Mouse (Mus musculus) embryonic facial prominence, embryonic 11.5 days (tissue): ENCODE results near the gene Armc12. TPM values are rescaled to one million over a fixed set of nuclear protein-coding genes. Genes with fewer than 3 reads are reported as not detected.

Source experiments
- ATAC-seq: fragments of 200-750 bp; cut with Nextera tagmentation; replicated peaks from 2 replicates; pipeline ENCODE4 v1.8.0; 2017; ENCODE audit warnings: low read depth; ENCODE audit not compliant: insufficient number of reproducible peaks, low FRiP score, low TSS enrichment
- DNase-seq: peaks from one replicate; pipeline ENCODE4 v3.0.0-alpha.2; 2015; ENCODE audit warnings: low spot score
- H3K27ac ChIP-seq: fragments of 300-500 bp; sonication (generic); replicated peaks from 2 replicates; pipeline ENCODE4 v1.5.1; 2014; ENCODE audit warnings: mild to moderate bottlenecking, low read depth, low read length, control low read depth
- H3K27me3 ChIP-seq: fragments of 300-500 bp; sonication (generic); 2 replicates; pipeline ENCODE4 v1.6.1; 2014; ENCODE audit warnings: mild to moderate bottlenecking, low read length, moderate library complexity, mixed read lengths; ENCODE audit not compliant: control insufficient read depth, insufficient read depth
- H3K36me3 ChIP-seq: fragments of 300-500 bp; sonication (generic); replicated peaks from 2 replicates; pipeline ENCODE4 v1.6.1; 2014; ENCODE audit warnings: low read depth, mild to moderate bottlenecking, low read length, moderate library complexity, mixed read lengths; ENCODE audit not compliant: control insufficient read depth, insufficient read depth
- H3K4me1 ChIP-seq: fragments of 300-500 bp; sonication (generic); 2 replicates; pipeline ENCODE4 v1.6.1; 2014; ENCODE audit warnings: low read length, mixed read lengths; ENCODE audit not compliant: control insufficient read depth, insufficient read depth
- H3K4me2 ChIP-seq: fragments of 300-500 bp; sonication (generic); 2 replicates; pipeline ENCODE4 v1.6.1; 2014; ENCODE audit warnings: low read depth, mild to moderate bottlenecking, control low read depth, low read length, moderate library complexity
- H3K4me3 ChIP-seq: fragments of 300-500 bp; sonication (generic); 2 replicates; pipeline ENCODE4 v1.5.1; 2014; ENCODE audit warnings: low read depth, low read length, control low read depth
- H3K9ac ChIP-seq: fragments of 300-500 bp; sonication (generic); replicated peaks from 2 replicates; pipeline ENCODE4 v1.6.1; 2014; ENCODE audit warnings: mild to moderate bottlenecking, control low read depth, low read length
- H3K9me3 ChIP-seq: fragments of 300-500 bp; sonication (generic); replicated peaks from 2 replicates; pipeline ENCODE4 v1.6.1; 2016; ENCODE audit warnings: mild to moderate bottlenecking, low read length, inconsistent platforms, mixed read lengths; ENCODE audit not compliant: control insufficient read depth
- WGBS: fragments of 180-500 bp; shearing (Covaris S2); extraction: QIAGEN DNeasy Blood & Tissue Kit; methylation state at CpG from one replicate; pipeline ENCODE4 v1.1.7; 2014; 5-methylcytosine and 5-hydroxymethylcytosine counted together
- polyA plus RNA-seq: library from polyadenylated mRNA; unstranded; fragments of >200 nt; fragmentation: Nextera tagmentation; extraction: Ambion mirVana; gene quantifications from 2 replicates; pipeline ENCODE4 v1.2.1, GENCODE M21; 2014

Gene Armc12
- polyA plus RNA-seq, 1 experiment from 2014 or later, result not detected

GRCm38 (mm10) chr17:28528043-28528351 is 2.6 kb upstream of the Armc12 start:
- H3K9ac ChIP-seq, result no peak overlapping the region
- no peaks in the 10 kb centered on the region for H3K9me3 ChIP-seq
- H3K4me2 ChIP-seq, result no peak overlapping the region
- H3K4me3 ChIP-seq, result no peak overlapping the region
- H3K27ac ChIP-seq, result no peak overlapping the region
- no peaks in the 10 kb centered on the region for H3K36me3 ChIP-seq
- no peaks in the 10 kb centered on the region for H3K27me3 ChIP-seq
- DNase-seq (peak; percentile 90), ATAC-seq (no peak)
- H3K4me1 ChIP-seq, result peaks cover 2% of the 10 kb centered on the region; the same call in 1 of the 2 replicates
- 9% methylated on average over 6 of the region's 6 CpGs for WGBS

GRCm38 (mm10) chr17:28529116-28529515 is 1.5 kb upstream of the Armc12 start:
- Histone ChIP-seq H3K4me1 (peaks cover 2% of the 10 kb centered on the region; the same call in 1 of the 2 replicates), H3K9ac (no peak overlapping the region), H3K27ac (no peak overlapping the region), H3K9me3 (no peaks in the 10 kb centered on the region), H3K4me2 (no peak overlapping the region), H3K27me3 (no peaks in the 10 kb centered on the region), H3K4me3 (no peak overlapping the region), H3K36me3 (no peaks in the 10 kb centered on the region)
- 73% methylated on average over 4 of the region's 4 CpGs for WGBS
- ATAC-seq (no peak), DNase-seq (no peak)

GRCm38 (mm10) chr17:28531946-28532345 is 1.3 kb downstream of the Armc12 start:
- peaks cover 2% of the 10 kb centered on the region; the same call in 1 of the 2 replicates for H3K4me1 ChIP-seq
- no peak overlapping the region for H3K4me3 ChIP-seq
- H3K27ac ChIP-seq, result no peak overlapping the region
- WGBS, result 13% methylated on average over 18 of the region's 18 CpGs
- ATAC-seq (no peak), DNase-seq (peak; percentile 40)
- H3K9ac ChIP-seq, result no peak overlapping the region
- H3K36me3 ChIP-seq, result no peaks in the 10 kb centered on the region
- H3K4me2 ChIP-seq, result 0 out of 2 replicates have a peak overlapping the region, but pooled peaks have one; percentile 10
- H3K9me3 ChIP-seq, result no peaks in the 10 kb centered on the region
- no peaks in the 10 kb centered on the region for H3K27me3 ChIP-seq

- Histone ChIP-seq H3K9ac (no peak overlapping the region), H3K27ac (no peak overlapping the region), H3K4me1 (peaks cover 2% of the 10 kb centered on the region; the same call in 1 of the 2 replicates), H3K9me3 (no peaks in the 10 kb centered on the region), H3K4me3 (no peak overlapping the region), H3K27me3 (no peaks in the 10 kb centered on the region), H3K4me2 (no peak overlapping the region), H3K36me3 (no peaks in the 10 kb centered on the region)
- DNase-seq, result no peak
- 87% methylated on average over 7 of the region's 7 CpGs for WGBS
- ATAC-seq, result no peak
Measured at GRCm38 (mm10) chr17:28532557-28532956, 2.0 kb downstream of the Armc12 start.

- Histone ChIP-seq H3K9ac (no peak overlapping the region), H3K36me3 (no peaks in the 10 kb centered on the region), H3K4me3 (no peak overlapping the region), H3K27ac (no peak overlapping the region), H3K9me3 (no peaks in the 10 kb centered on the region), H3K27me3 (no peaks in the 10 kb centered on the region), H3K4me2 (no peak overlapping the region), H3K4me1 (no peaks in the 10 kb centered on the region; the same call in 1 of the 2 replicates)
- ATAC-seq, result no peak
- no peak for DNase-seq
- WGBS, result 87% methylated on average over 13 of the region's 13 CpGs
Measured at GRCm38 (mm10) chr17:28533327-28533726, 2.7 kb downstream of the Armc12 start.

GRCm38 (mm10) chr17:28537881-28538280 is 7.3 kb downstream of the Armc12 start:
- Histone ChIP-seq H3K27ac (no peak overlapping the region), H3K36me3 (no peaks in the 10 kb centered on the region), H3K27me3 (no peaks in the 10 kb centered on the region), H3K9ac (no peak overlapping the region), H3K4me2 (no peak overlapping the region), H3K9me3 (no peaks in the 10 kb centered on the region), H3K4me3 (no peak overlapping the region), H3K4me1 (no peaks in the 10 kb centered on the region)
- WGBS, result 48% methylated on average over 12 of the region's 12 CpGs
- ATAC-seq (no peak), DNase-seq (no peak)

GRCm38 (mm10) chr17:28546925-28547324 is 16.3 kb downstream of the Armc12 start:
- H3K27me3 ChIP-seq, result no peaks in the 10 kb centered on the region
- ATAC-seq (no peak), DNase-seq (no peak)
- H3K9ac ChIP-seq, result no peak overlapping the region
- H3K4me3 ChIP-seq, result no peak overlapping the region
- no peaks in the 10 kb centered on the region for H3K4me1 ChIP-seq
- no peak overlapping the region for H3K27ac ChIP-seq
- H3K9me3 ChIP-seq, result no peaks in the 10 kb centered on the region
- no peaks in the 10 kb centered on the region for H3K36me3 ChIP-seq
- 83% methylated on average over 1 of the region's 1 CpGs for WGBS
- no peak overlapping the region for H3K4me2 ChIP-seq

GRCm38 (mm10) chr17:28548550-28548949 is 17.9 kb downstream of the Armc12 start:
- Histone ChIP-seq H3K27ac (no peak overlapping the region), H3K9ac (no peak overlapping the region), H3K4me2 (no peak overlapping the region), H3K36me3 (no peaks in the 10 kb centered on the region), H3K4me3 (no peak overlapping the region), H3K9me3 (no peaks in the 10 kb centered on the region), H3K4me1 (no peaks in the 10 kb centered on the region), H3K27me3 (no peaks in the 10 kb centered on the region)
- 54% methylated on average over 11 of the region's 11 CpGs for WGBS
- no peak for DNase-seq
- ATAC-seq, result no peak
